Mouse (Mus musculus) E14TG2a.4 (cell line): ENCODE data around the gene Slc12a3.

Experiments used
- CTCF ChIP-seq: conservative IDR thresholded peaks from 2 replicates; pipeline ENCODE4 v1.5.1; 2014; ENCODE audit warnings: low read length
- NANOG ChIP-seq: IDR thresholded peaks from 2 replicates; pipeline ENCODE4 v1.6.1; 2014; ENCODE audit warnings: borderline replicate concordance, low read length, mixed read lengths
- POU5F1 ChIP-seq: IDR thresholded peaks from 2 replicates; pipeline ENCODE4 v1.6.1; 2014; ENCODE audit warnings: low read length, borderline replicate concordance

GRCm38 (mm10) chr8:94358541-94358940, 29.5 kb downstream of the Slc12a3 start:
- TF ChIP-seq CTCF (no peak), NANOG (no peak), POU5F1 (no peak)
